Mouse (Mus musculus) lung, postnatal 0 days (tissue): ENCODE results near the gene Il34. TPM values are rescaled to one million over a fixed set of nuclear protein-coding genes. Genes with fewer than 3 reads are reported as not detected.

ENCODE experiments used
- ATAC-seq: fragments of 200-750 bp; cut with Nextera tagmentation; 2 replicates; pipeline ENCODE4 v1.8.0; 2017; ENCODE audit warnings: moderate library complexity
- DNase-seq: peaks from one replicate; pipeline ENCODE4 v3.0.0-alpha.2; 2016; ENCODE audit warnings: low spot score
- H3K27ac ChIP-seq: fragments of 300-500 bp; sonication (generic); 2 replicates; pipeline ENCODE4 v1.5.1; 2014; ENCODE audit warnings: antibody characterized with exemption, mild to moderate bottlenecking, low read length, mixed read lengths
- H3K27me3 ChIP-seq: fragments of 300-500 bp; sonication (generic); replicated peaks from 2 replicates; pipeline ENCODE4 v1.6.1; 2014; ENCODE audit warnings: low read length, mixed read lengths; ENCODE audit not compliant: insufficient read depth
- H3K36me3 ChIP-seq: fragments of 300-500 bp; sonication (generic); 2 replicates; pipeline ENCODE4 v1.6.1; 2014; ENCODE audit warnings: low read length, mixed read lengths; ENCODE audit not compliant: insufficient read depth
- H3K4me1 ChIP-seq: fragments of 300-500 bp; sonication (generic); 2 replicates; pipeline ENCODE4 v1.6.1; 2014; ENCODE audit warnings: antibody characterized with exemption, low read depth, low read length, mixed read lengths; ENCODE audit not compliant: insufficient read depth
- H3K4me2 ChIP-seq: fragments of 300-500 bp; sonication (generic); replicated peaks from 2 replicates; pipeline ENCODE4 v1.6.1; 2014; ENCODE audit warnings: low read depth, mild to moderate bottlenecking, low read length, moderate library complexity, mixed read lengths
- H3K4me3 ChIP-seq: fragments of 300-500 bp; sonication (generic); 2 replicates; pipeline ENCODE4 v1.5.1; 2014; ENCODE audit warnings: low read depth, low read length
- H3K9ac ChIP-seq: fragments of 300-500 bp; sonication (generic); replicated peaks from 2 replicates; pipeline ENCODE4 v1.6.1; 2014; ENCODE audit warnings: low read depth, mild to moderate bottlenecking
- H3K9me3 ChIP-seq: fragments of 300-500 bp; sonication (generic); 2 replicates; pipeline ENCODE4 v1.6.1; 2016; ENCODE audit warnings: low read length, mixed read lengths
- CTCF ChIP-seq: IDR thresholded peaks from 2 replicates; pipeline ENCODE4 v1.5.1; 2016; ENCODE audit warnings: antibody characterized with exemption, mild to moderate bottlenecking
- EP300 ChIP-seq: IDR thresholded peaks from 2 replicates; pipeline ENCODE4 v1.6.1; 2016; ENCODE audit warnings: antibody characterized with exemption, mild to moderate bottlenecking, control low read depth
- WGBS: fragments of 180-500 bp; shearing (Covaris S2); extraction: QIAGEN DNeasy Blood & Tissue Kit; methylation state at CpG from one replicate; pipeline ENCODE4 v1.1.7; 2014; 5-methylcytosine and 5-hydroxymethylcytosine counted together
- polyA plus RNA-seq: library from polyadenylated mRNA; unstranded; fragments of >200 nt; fragmentation: Nextera tagmentation; extraction: Ambion mirVana; gene quantifications from 2 replicates; pipeline ENCODE4 v1.2.1, GENCODE M21; 2015

Gene Il34
- polyA plus RNA-seq, 1 experiment from 2014 or later, result 23.3 TPM

DNA sequence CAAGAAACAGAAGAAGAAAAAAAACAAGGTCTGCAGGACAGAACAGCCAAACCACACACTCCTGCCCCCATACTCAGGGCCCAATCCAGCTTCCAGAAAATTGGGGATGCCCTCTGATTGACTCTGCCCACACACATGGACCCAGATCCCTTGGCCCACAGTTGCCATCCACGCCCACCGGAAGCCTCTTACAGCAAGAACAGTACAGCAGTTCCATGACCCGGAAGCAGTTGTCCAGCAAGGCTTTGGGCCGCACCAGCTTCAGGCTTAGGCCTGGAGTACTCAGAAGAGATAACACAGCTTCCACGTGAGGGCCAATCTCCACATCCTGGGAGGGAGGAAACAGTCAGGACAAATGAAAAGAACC, 63.3 kb downstream of the Il34 start:
- Histone ChIP-seq H3K27me3 (no peaks in the 10 kb centered on the region), H3K9ac (no peak overlapping the region), H3K36me3 (peaks cover 20% of the 10 kb centered on the region), H3K4me1 (no peaks in the 10 kb centered on the region), H3K9me3 (no peaks in the 10 kb centered on the region), H3K4me3 (no peak overlapping the region), H3K27ac (no peak overlapping the region), H3K4me2 (no peak overlapping the region)
- DNase-seq (no peak), ATAC-seq (no peak)
- WGBS, result 78% methylated on average over 5 of the region's 5 CpGs
- TF ChIP-seq CTCF (no peak), EP300 (no peak)

- DNase-seq (no peak), ATAC-seq (no peak)
- Histone ChIP-seq H3K27ac (no peak overlapping the region), H3K27me3 (no peaks in the 10 kb centered on the region), H3K9ac (no peak overlapping the region), H3K9me3 (no peaks in the 10 kb centered on the region), H3K4me3 (no peak overlapping the region), H3K4me2 (no peak overlapping the region), H3K36me3 (peaks cover 24% of the 10 kb centered on the region), H3K4me1 (no peaks in the 10 kb centered on the region)
- TF ChIP-seq EP300, result no peak
- no peak for TF ChIP-seq CTCF
- 75% methylated on average over 15 of the region's 15 CpGs for WGBS
Observed at GRCm38 (mm10) chr8:110741816-110742451, 63.8 kb downstream of the Il34 start.

GRCm38 (mm10) chr8:110740629-110741175, 65.0 kb downstream of the Il34 start:
- DNase-seq (no peak), ATAC-seq (no peak)
- H3K9ac ChIP-seq, result no peak overlapping the region
- H3K9me3 ChIP-seq, result no peaks in the 10 kb centered on the region
- no peaks in the 10 kb centered on the region for H3K27me3 ChIP-seq
- no peaks in the 10 kb centered on the region for H3K4me1 ChIP-seq
- H3K36me3 ChIP-seq, result peaks cover 24% of the 10 kb centered on the region
- H3K4me3 ChIP-seq, result no peak overlapping the region
- no peak for TF ChIP-seq EP300
- TF ChIP-seq CTCF, result no peak
- H3K4me2 ChIP-seq, result no peak overlapping the region
- 76% methylated on average over 5 of the region's 5 CpGs for WGBS
- H3K27ac ChIP-seq, result no peak overlapping the region

GRCm38 (mm10) chr8:110738591-110739195, 67.0 kb downstream of the Il34 start:
- no peaks in the 10 kb centered on the region for H3K27me3 ChIP-seq
- H3K9me3 ChIP-seq, result no peaks in the 10 kb centered on the region
- no peak for ATAC-seq
- H3K4me3 ChIP-seq, result no peak overlapping the region
- no peak for TF ChIP-seq CTCF
- TF ChIP-seq EP300, result no peak
- H3K27ac ChIP-seq, result no peak overlapping the region
- no peak for DNase-seq
- H3K4me1 ChIP-seq, result no peaks in the 10 kb centered on the region
- H3K4me2 ChIP-seq, result no peak overlapping the region
- H3K9ac ChIP-seq, result no peak overlapping the region
- WGBS, result 87% methylated on average over 31 of the region's 35 CpGs
- H3K36me3 ChIP-seq, result peaks cover 30% of the 10 kb centered on the region

DNA sequence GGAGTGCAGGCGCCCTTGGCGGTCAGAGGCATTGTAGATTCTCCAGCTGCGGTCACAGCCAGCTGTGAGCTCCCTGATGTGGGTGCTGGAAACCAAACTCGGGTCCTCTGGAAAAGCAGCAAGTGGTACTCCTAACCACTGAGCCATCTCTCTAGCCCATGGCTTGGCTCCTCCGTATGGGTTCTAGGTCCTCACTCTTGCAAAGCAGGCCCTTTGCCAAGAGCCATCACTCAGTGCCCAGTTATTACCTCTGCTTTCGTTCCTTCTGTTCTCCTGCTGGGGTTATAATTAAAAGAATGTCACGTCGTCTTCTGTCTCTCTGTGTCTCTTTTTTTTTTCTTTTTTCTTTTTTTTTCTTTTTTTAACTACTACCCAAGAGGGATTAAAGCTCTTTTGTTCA, 72.7 kb downstream of the Il34 start:
- Histone ChIP-seq H3K9me3 (no peaks in the 10 kb centered on the region), H3K27ac (no peak overlapping the region), H3K4me1 (no peaks in the 10 kb centered on the region), H3K36me3 (peaks cover 47% of the 10 kb centered on the region), H3K27me3 (no peaks in the 10 kb centered on the region), H3K4me2 (no peak overlapping the region), H3K4me3 (no peak overlapping the region), H3K9ac (no peak overlapping the region)
- ATAC-seq (no peak), DNase-seq (no peak)
- WGBS, result 81% methylated on average over 8 of the region's 8 CpGs
- TF ChIP-seq EP300, result no peak
- TF ChIP-seq CTCF, result no peak

GRCm38 (mm10) chr8:110731346-110731859, 74.3 kb downstream of the Il34 start:
- no peak for ATAC-seq
- WGBS, result 86% methylated on average over 8 of the region's 8 CpGs
- DNase-seq, result no peak
- Histone ChIP-seq H3K9me3 (no peaks in the 10 kb centered on the region), H3K9ac (no peak overlapping the region), H3K4me2 (no peak overlapping the region), H3K27me3 (no peaks in the 10 kb centered on the region), H3K4me3 (no peak overlapping the region), H3K27ac (no peak overlapping the region), H3K4me1 (no peaks in the 10 kb centered on the region), H3K36me3 (peaks cover 50% of the 10 kb centered on the region; the same call in 1 of the 2 replicates)
- no peak for TF ChIP-seq CTCF
- no peak for TF ChIP-seq EP300
